Mouse (Mus musculus): Measurements from ENCODE around the gene Foxn3. TPM values are rescaled to one million over a fixed set of nuclear protein-coding genes. Genes with fewer than 3 reads are reported as not detected.

Foxn3 gene
- polyA plus RNA-seq, 1 experiment from 2014 or later = 66.4 TPM

DNA sequence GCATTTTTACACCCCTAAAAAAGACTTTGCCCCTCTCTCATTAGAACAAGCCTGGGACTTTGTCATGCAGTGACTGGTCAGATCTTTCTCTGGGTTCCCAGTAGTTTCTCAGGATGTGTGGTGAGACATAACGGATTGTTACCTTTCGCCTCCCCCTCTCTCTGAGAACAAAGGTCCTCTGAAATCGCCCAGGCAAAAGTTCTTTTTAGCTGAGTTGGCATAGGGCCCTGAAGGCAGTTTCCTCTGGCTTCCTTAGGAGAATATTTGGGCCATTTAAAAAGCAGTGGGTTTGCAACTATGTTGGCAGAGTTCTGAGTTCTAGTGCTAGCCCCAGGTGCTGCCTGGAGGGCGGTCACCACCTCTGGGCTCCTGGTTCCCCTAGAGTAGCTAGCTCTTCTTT, 4.9 kb downstream of the Foxn3 start:
- ATAC-seq = no peak

GRCm38 (mm10) chr12:99557498-99557897, 5.9 kb downstream of the Foxn3 start:
- Histone ChIP-seq H3K9ac (ENCODE audit: low read depth, low read length) (no peak overlapping the region), H3K4me1 (ENCODE audit: control insufficient read depth, insufficient read depth, low read length) (peaks cover 22% of the 10 kb centered on the region), H3K27ac (ENCODE audit: low read length) (no peak overlapping the region), H3K9me3 (replicated peaks; ENCODE audit: control insufficient read depth, low read length, poor library complexity, severe bottlenecking) (no peaks in the 10 kb centered on the region), H3K36me3 (ENCODE audit: control insufficient read depth, insufficient read depth, low read length) (no peaks in the 10 kb centered on the region), H3K27me3 (ENCODE audit: control insufficient read depth, insufficient read depth, low read depth, low read length) (no peaks in the 10 kb centered on the region), H3K4me2 (ENCODE audit: low read length) (no peak overlapping the region), H3K4me3 (ENCODE audit: low read depth, low read length) (no peak overlapping the region)
- WGBS = 57% methylated on average over 8 of the region's 8 CpGs
- ATAC-seq = no peak

More for the DNA sequence above, 4.9 kb downstream of the Foxn3 start:
- no peak overlapping the region for H3K9ac ChIP-seq (ENCODE audit: low read depth, low read length)
- 84% methylated on average over 4 of the region's 4 CpGs for WGBS
- no peak overlapping the region for H3K4me3 ChIP-seq (ENCODE audit: low read depth, low read length)
- H3K27me3 ChIP-seq (ENCODE audit: control insufficient read depth, insufficient read depth, low read depth, low read length) = no peaks in the 10 kb centered on the region
- no peaks in the 10 kb centered on the region for H3K9me3 ChIP-seq (replicated peaks; ENCODE audit: control insufficient read depth, low read length, poor library complexity, severe bottlenecking)
- no peak overlapping the region for H3K4me2 ChIP-seq (ENCODE audit: low read length)
- peaks cover 19% of the 10 kb centered on the region for H3K4me1 ChIP-seq (ENCODE audit: control insufficient read depth, insufficient read depth, low read length)
- H3K27ac ChIP-seq (ENCODE audit: low read length) = no peak overlapping the region
- no peaks in the 10 kb centered on the region for H3K36me3 ChIP-seq (ENCODE audit: control insufficient read depth, insufficient read depth, low read length)

DNA sequence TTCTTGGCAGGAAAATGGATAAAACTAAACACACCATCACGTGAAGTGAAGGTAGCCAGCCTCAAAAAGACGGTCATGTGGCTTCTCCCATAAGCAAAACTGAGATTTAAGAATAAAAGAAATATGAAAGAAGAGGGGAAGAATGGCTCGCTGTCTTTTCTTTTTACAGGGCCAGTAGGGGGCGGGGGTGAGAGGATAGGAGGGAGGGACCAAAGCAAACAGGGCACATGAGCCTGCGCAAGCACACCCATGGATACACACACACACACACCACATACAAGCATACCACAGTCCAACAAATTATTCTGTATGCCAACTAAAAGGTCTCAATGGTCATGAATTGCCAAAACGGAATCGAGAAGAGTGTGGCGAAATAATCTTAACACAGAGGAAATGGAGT, 12.8 kb downstream of the Foxn3 start:
- Histone ChIP-seq H3K4me2 (ENCODE audit: low read length) (no peak overlapping the region), H3K4me3 (ENCODE audit: low read depth, low read length) (no peak overlapping the region), H3K36me3 (ENCODE audit: control insufficient read depth, insufficient read depth, low read length) (no peaks in the 10 kb centered on the region), H3K9ac (ENCODE audit: low read depth, low read length) (no peak overlapping the region), H3K27ac (ENCODE audit: low read length) (no peak overlapping the region), H3K27me3 (ENCODE audit: control insufficient read depth, insufficient read depth, low read depth, low read length) (no peaks in the 10 kb centered on the region), H3K4me1 (ENCODE audit: control insufficient read depth, insufficient read depth, low read length) (peaks cover 8% of the 10 kb centered on the region), H3K9me3 (replicated peaks; ENCODE audit: control insufficient read depth, low read length, poor library complexity, severe bottlenecking) (no peaks in the 10 kb centered on the region)
- WGBS = 64% methylated on average over 8 of the region's 8 CpGs
- ATAC-seq = no peak

DNA sequence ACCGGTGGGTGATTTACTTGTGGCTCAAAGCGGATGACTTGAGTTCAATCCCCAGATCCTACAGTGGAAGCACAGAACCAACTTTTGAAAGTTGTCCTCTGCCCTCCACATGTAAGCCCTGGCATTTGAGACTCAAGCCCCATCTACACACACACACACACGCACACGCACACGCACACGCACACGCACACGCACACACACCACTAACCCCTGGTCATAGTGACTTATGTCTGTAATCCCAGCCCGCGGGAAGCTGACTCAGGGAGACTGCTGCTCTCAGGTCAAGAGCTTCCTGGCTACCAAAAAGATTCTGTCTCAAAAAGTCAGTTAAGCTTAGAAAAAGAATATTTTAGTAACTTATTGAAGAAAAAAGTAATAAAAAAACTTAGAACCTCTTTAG, 13.6 kb downstream of the Foxn3 start:
- Histone ChIP-seq H3K4me3 (ENCODE audit: low read depth, low read length) (no peak overlapping the region), H3K4me2 (ENCODE audit: low read length) (no peak overlapping the region), H3K36me3 (ENCODE audit: control insufficient read depth, insufficient read depth, low read length) (no peaks in the 10 kb centered on the region), H3K9me3 (replicated peaks; ENCODE audit: control insufficient read depth, low read length, poor library complexity, severe bottlenecking) (no peaks in the 10 kb centered on the region), H3K27me3 (ENCODE audit: control insufficient read depth, insufficient read depth, low read depth, low read length) (no peaks in the 10 kb centered on the region), H3K4me1 (ENCODE audit: control insufficient read depth, insufficient read depth, low read length) (peaks cover 9% of the 10 kb centered on the region), H3K27ac (ENCODE audit: low read length) (no peak overlapping the region), H3K9ac (ENCODE audit: low read depth, low read length) (no peak overlapping the region)
- ATAC-seq = no peak
- 97% methylated on average over 10 of the region's 10 CpGs for WGBS

GRCm38 (mm10) chr12:99548419-99548818, 15.0 kb downstream of the Foxn3 start:
- Histone ChIP-seq H3K4me3 (ENCODE audit: low read depth, low read length) (no peak overlapping the region), H3K4me1 (ENCODE audit: control insufficient read depth, insufficient read depth, low read length) (peaks cover 5% of the 10 kb centered on the region), H3K9me3 (replicated peaks; ENCODE audit: control insufficient read depth, low read length, poor library complexity, severe bottlenecking) (no peaks in the 10 kb centered on the region; the same call in 1 of the 2 replicates), H3K27me3 (ENCODE audit: control insufficient read depth, insufficient read depth, low read depth, low read length) (no peaks in the 10 kb centered on the region), H3K4me2 (ENCODE audit: low read length) (no peak overlapping the region), H3K9ac (ENCODE audit: low read depth, low read length) (no peak overlapping the region), H3K27ac (ENCODE audit: low read length) (no peak overlapping the region), H3K36me3 (ENCODE audit: control insufficient read depth, insufficient read depth, low read length) (no peaks in the 10 kb centered on the region)
- WGBS = 81% methylated on average over 7 of the region's 7 CpGs
- ATAC-seq = no peak

DNA sequence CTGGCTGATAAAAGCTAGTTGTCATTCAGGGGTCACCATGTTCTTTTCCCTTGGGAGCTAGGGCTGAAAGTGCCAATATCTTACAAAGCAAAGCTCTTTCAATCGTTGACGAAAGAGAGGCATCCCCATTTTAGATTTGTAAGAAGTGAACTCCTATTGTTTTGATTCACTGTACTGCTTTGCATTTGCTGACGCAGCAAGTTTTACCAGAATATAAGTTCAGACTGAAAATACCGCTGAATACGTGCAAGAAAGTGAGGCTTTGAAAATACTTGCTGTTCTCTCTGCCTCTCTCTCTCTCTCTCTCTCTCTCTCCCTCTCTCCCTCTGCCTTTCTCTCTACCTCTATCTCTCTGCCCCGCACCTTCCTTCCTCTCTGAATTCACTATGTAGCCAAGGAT, 16.1 kb downstream of the Foxn3 start:
- ATAC-seq = no peak
- H3K27ac ChIP-seq (ENCODE audit: low read length) = no peak overlapping the region
- 89% methylated on average over 6 of the region's 6 CpGs for WGBS
- H3K4me3 ChIP-seq (ENCODE audit: low read depth, low read length) = no peak overlapping the region
- peaks cover 2% of the 10 kb centered on the region; the same call in 1 of the 2 replicates for H3K4me1 ChIP-seq (ENCODE audit: control insufficient read depth, insufficient read depth, low read length)
- H3K36me3 ChIP-seq (ENCODE audit: control insufficient read depth, insufficient read depth, low read length) = no peaks in the 10 kb centered on the region
- H3K4me2 ChIP-seq (ENCODE audit: low read length) = no peak overlapping the region
- no peak overlapping the region for H3K9ac ChIP-seq (ENCODE audit: low read depth, low read length)
- no peaks in the 10 kb centered on the region; the same call in 1 of the 2 replicates for H3K9me3 ChIP-seq (replicated peaks; ENCODE audit: control insufficient read depth, low read length, poor library complexity, severe bottlenecking)
- H3K27me3 ChIP-seq (ENCODE audit: control insufficient read depth, insufficient read depth, low read depth, low read length) = no peaks in the 10 kb centered on the region

GRCm38 (mm10) chr12:99545270-99545770, 18.1 kb downstream of the Foxn3 start:
- Histone ChIP-seq H3K4me2 (ENCODE audit: low read length) (no peak overlapping the region), H3K4me3 (ENCODE audit: low read depth, low read length) (no peak overlapping the region), H3K9me3 (replicated peaks; ENCODE audit: control insufficient read depth, low read length, poor library complexity, severe bottlenecking) (no peaks in the 10 kb centered on the region; the same call in 1 of the 2 replicates), H3K27me3 (ENCODE audit: control insufficient read depth, insufficient read depth, low read depth, low read length) (no peaks in the 10 kb centered on the region), H3K27ac (ENCODE audit: low read length) (no peak overlapping the region), H3K9ac (ENCODE audit: low read depth, low read length) (no peak overlapping the region), H3K4me1 (ENCODE audit: control insufficient read depth, insufficient read depth, low read length) (peaks cover 2% of the 10 kb centered on the region; the same call in 1 of the 2 replicates), H3K36me3 (ENCODE audit: control insufficient read depth, insufficient read depth, low read length) (no peaks in the 10 kb centered on the region)
- no peak for ATAC-seq
- 73% methylated on average over 6 of the region's 6 CpGs for WGBS

DNA sequence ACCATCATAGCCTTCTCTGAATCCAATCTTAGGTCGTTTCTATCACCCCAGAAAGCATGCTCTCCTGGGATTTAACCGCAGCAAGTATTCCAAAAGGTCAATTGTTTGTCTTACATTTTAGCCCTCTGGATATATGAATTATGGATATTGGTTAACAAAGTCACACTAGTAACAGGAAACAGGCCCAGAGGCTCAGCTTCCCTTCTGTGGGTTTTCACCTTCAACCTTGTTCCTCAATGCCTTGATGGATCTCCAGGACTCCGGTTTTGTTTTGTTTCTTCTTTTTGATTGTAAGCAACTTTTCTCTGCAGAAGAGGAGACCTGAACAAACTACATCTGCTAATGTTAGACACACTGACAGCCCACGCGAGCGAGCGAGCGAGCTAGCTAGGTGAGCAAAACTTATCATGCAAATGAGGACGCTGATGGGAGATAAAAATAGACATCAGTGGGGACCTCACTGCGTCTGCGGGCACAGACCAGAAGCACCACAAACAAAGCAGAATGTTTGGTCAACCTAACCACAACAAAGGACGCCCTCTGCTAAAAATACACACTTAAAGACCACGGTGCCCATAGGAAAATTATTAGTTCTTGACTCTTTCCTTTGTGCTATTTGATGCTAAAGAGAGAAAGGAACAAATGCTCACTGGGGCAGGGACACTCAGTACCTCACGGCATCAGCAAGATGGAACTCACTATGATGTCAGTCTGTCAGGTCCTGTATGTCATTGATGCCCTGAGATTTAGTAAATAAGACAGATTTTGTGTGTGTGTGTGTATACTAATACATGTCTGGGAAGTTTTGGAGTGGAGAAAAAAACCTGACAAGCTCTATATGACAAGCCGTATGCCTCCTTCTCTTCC, 18.9 kb downstream of the Foxn3 start:
- Histone ChIP-seq H3K4me3 (ENCODE audit: low read depth, low read length) (no peak overlapping the region), H3K9me3 (replicated peaks; ENCODE audit: control insufficient read depth, low read length, poor library complexity, severe bottlenecking) (no peaks in the 10 kb centered on the region; the same call in 1 of the 2 replicates), H3K36me3 (ENCODE audit: control insufficient read depth, insufficient read depth, low read length) (no peaks in the 10 kb centered on the region), H3K4me2 (ENCODE audit: low read length) (no peak overlapping the region), H3K27me3 (ENCODE audit: control insufficient read depth, insufficient read depth, low read depth, low read length) (no peaks in the 10 kb centered on the region), H3K27ac (ENCODE audit: low read length) (no peak overlapping the region), H3K9ac (ENCODE audit: low read depth, low read length) (no peak overlapping the region), H3K4me1 (ENCODE audit: control insufficient read depth, insufficient read depth, low read length) (peaks cover 2% of the 10 kb centered on the region; the same call in 1 of the 2 replicates)
- no peak for ATAC-seq
- 82% methylated on average over 15 of the region's 15 CpGs for WGBS

Data from midbrain, embryonic 16.5 days (tissue).